Mouse (Mus musculus) megakaryocyte, embryonic 14.5 days (primary cell): ENCODE measurements around the gene Cers5. TPM values are rescaled to one million over a fixed set of nuclear protein-coding genes. Genes with fewer than 3 reads are reported as not detected.
"Not testable (repeated sequence)": the region's sequence is repeated elsewhere in the genome, so short reads cannot be mapped to it uniquely, and the experiment has no call there.

Experiments used
- H3K27me3 ChIP-seq: replicated peaks from 2 replicates; pipeline ENCODE3; 2012; ENCODE audit warnings: inconsistent platforms
- H3K36me3 ChIP-seq: replicated peaks from 2 replicates; pipeline ENCODE3; 2012; ENCODE audit warnings: low read length, inconsistent platforms, mixed read lengths
- H3K4me1 ChIP-seq: 2 replicates; pipeline ENCODE4 v1.6.1; 2012; ENCODE audit warnings: inconsistent platforms
- H3K4me3 ChIP-seq: replicated peaks from 2 replicates; pipeline ENCODE3; 2012; ENCODE audit warnings: moderate library complexity, mild to moderate bottlenecking, inconsistent platforms
- H3K9me3 ChIP-seq: 2 replicates; pipeline ENCODE4 v1.6.1; 2012; ENCODE audit warnings: inconsistent platforms
- FLI1 ChIP-seq: IDR thresholded peaks from 2 replicates; pipeline ENCODE4 v1.6.1; 2012; ENCODE audit warnings: low read length, inconsistent platforms, mixed read lengths
- GATA1 ChIP-seq: IDR thresholded peaks from 3 replicates; pipeline ENCODE4 v1.6.1; 2012; ENCODE audit warnings: mixed read lengths, low read length, inconsistent platforms, borderline replicate concordance
- polyA plus RNA-seq: library from polyadenylated mRNA; stranded (reverse); fragments of >175 nt; gene quantifications from 2 replicates; pipeline ENCODE4 v1.2.3, GENCODE M21; 2012; ENCODE audit warnings: low replicate concordance; ENCODE audit not compliant: insufficient read depth

Cers5 gene
- polyA plus RNA-seq, 1 experiment = 13.6 TPM

GRCm38 (mm10) chr15:99727525-99727924 lies 45.2 kb downstream of the Cers5 start:
- H3K4me1 ChIP-seq = peaks cover 36% of the 10 kb centered on the region
- no peak overlapping the region for H3K4me3 ChIP-seq
- H3K27me3 ChIP-seq = no peaks in the 10 kb centered on the region
- TF ChIP-seq FLI1 = no peak
- TF ChIP-seq GATA1 = no peak
- H3K9me3 ChIP-seq = no peaks in the 10 kb centered on the region
- peaks cover 43% of the 10 kb centered on the region for H3K36me3 ChIP-seq

- H3K4me3 ChIP-seq, H3K27me3 ChIP-seq, H3K9me3 ChIP-seq: not testable (repeated sequence)
- Histone ChIP-seq H3K4me1 (peaks cover 41% of the 10 kb centered on the region), H3K36me3 (peaks cover 38% of the 10 kb centered on the region)
These were observed 45.6 kb downstream of the Cers5 start for GRCm38 (mm10) chr15:99727039-99727438.

- H3K36me3 ChIP-seq = peaks cover 33% of the 10 kb centered on the region
- no peak for TF ChIP-seq GATA1
- TF ChIP-seq FLI1 = no peak
- H3K27me3 ChIP-seq = no peaks in the 10 kb centered on the region
- H3K4me1 ChIP-seq = peaks cover 44% of the 10 kb centered on the region
- peak overlapping the region; percentile 99 for H3K4me3 ChIP-seq
- H3K9me3 ChIP-seq = no peaks in the 10 kb centered on the region
These were observed 46.1 kb downstream of the Cers5 start for GRCm38 (mm10) chr15:99726549-99726948.

DNA sequence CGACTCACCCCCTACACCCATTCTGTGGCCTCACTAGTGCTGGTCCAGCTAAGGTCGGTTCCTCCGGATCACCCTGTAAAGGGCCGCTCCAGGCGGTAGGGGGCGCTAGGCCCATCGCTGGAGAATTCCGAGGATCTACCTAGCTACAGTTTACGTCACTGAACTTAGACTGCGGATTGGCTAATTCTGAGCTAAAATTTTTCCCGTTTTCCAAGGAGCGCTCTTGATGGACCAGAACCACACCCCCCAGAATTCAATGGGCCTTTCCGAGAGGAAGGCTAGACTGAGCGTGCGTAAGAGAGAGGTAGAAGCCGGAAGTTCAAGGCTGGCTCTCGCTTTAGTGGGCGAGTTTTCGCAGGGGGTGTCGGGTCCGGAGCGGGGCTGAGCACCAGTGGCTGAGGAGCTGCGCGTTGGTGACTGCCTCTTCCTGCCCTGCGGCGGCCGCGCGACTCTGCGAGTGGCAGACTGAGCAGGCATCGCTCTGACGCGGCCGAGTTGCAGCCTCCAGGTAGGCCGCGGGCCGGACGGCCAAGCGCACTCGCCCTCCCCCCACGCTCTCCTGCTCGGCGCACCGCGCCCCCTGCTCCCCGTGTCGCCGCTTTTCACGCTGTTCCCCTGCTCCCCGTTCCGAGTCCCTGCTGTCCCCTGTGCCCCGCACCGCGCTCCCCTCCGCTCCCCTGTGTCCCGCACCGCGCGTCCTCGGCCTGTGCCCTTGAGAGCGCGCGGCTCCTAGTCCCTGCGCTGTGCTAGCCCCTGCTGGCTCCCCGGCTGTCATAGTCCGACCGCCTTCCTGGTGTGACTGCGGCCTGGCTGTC lies 47.1 kb downstream of the Cers5 start, which contains the start of gene Cox14:
Gene Cox14, plus strand, starts transcription at position 278 of the 815 bp plus-strand sequence.
- Histone ChIP-seq H3K36me3 (peaks cover 29% of the 10 kb centered on the region), H3K27me3 (peaks cover 5% of the 10 kb centered on the region), H3K9me3 (no peaks in the 10 kb centered on the region), H3K4me3 (peak within 1 kb of the TSS; percentile 99), H3K4me1 (peaks cover 44% of the 10 kb centered on the region)
- no peak for TF ChIP-seq FLI1

- Histone ChIP-seq H3K27me3 (peaks cover 13% of the 10 kb centered on the region), H3K4me3 (peak overlapping the region; percentile 99), H3K4me1 (peaks cover 44% of the 10 kb centered on the region), H3K36me3 (peaks cover 20% of the 10 kb centered on the region), H3K9me3 (no peaks in the 10 kb centered on the region)
- no peak for TF ChIP-seq FLI1
- no peak for TF ChIP-seq GATA1
These were observed 48.2 kb downstream of the Cers5 start for GRCm38 (mm10) chr15:99724292-99725021.

- peaks cover 44% of the 10 kb centered on the region for H3K4me1 ChIP-seq
- no peak for TF ChIP-seq FLI1
- no peak for TF ChIP-seq GATA1
- H3K27me3 ChIP-seq = peaks cover 16% of the 10 kb centered on the region
- H3K4me3 ChIP-seq = peak overlapping the region; percentile 99
- H3K36me3 ChIP-seq = peaks cover 14% of the 10 kb centered on the region
- no peaks in the 10 kb centered on the region for H3K9me3 ChIP-seq
These were observed 49.0 kb downstream of the Cers5 start for GRCm38 (mm10) chr15:99723515-99724291.

- no peaks in the 10 kb centered on the region for H3K9me3 ChIP-seq
- peaks cover 45% of the 10 kb centered on the region for H3K4me1 ChIP-seq
- H3K4me3 ChIP-seq = no peak overlapping the region
- H3K27me3 ChIP-seq = peaks cover 22% of the 10 kb centered on the region
- TF ChIP-seq GATA1 = no peak
- TF ChIP-seq FLI1 = no peak
- peaks cover 8% of the 10 kb centered on the region for H3K36me3 ChIP-seq
These were observed 49.6 kb downstream of the Cers5 start for GRCm38 (mm10) chr15:99723120-99723514.

- Histone ChIP-seq H3K4me1 (peaks cover 50% of the 10 kb centered on the region), H3K4me3 (no peak overlapping the region), H3K36me3 (no peaks in the 10 kb centered on the region), H3K9me3 (no peaks in the 10 kb centered on the region), H3K27me3 (peaks cover 31% of the 10 kb centered on the region)
- TF ChIP-seq FLI1 = no peak
- no peak for TF ChIP-seq GATA1
These were observed 50.6 kb downstream of the Cers5 start for GRCm38 (mm10) chr15:99721921-99722743.

DNA sequence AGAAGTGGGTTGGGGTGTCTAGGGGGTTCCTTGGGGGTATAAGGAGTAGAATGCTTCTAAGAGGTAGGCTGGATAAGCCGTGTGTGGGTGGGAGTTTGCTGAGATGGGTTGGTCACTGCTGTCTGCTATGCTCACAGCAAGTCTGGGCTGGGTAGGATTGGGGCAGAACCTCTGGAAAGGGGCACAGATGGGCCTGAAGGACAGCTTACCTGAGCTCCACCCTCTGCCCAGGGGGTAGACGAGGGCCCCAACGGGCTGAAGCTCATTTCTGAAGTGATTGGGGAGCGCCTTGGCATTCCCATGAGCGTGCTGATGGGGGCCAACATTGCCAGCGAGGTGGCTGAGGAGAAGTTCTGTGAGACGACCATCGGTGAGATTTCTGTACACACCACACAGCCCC lies 52.8 kb downstream of the Cers5 start:
- H3K27me3 ChIP-seq = peaks cover 34% of the 10 kb centered on the region
- no peak for TF ChIP-seq FLI1
- no peak for TF ChIP-seq GATA1
- peaks cover 59% of the 10 kb centered on the region for H3K4me1 ChIP-seq
- H3K9me3 ChIP-seq = no peaks in the 10 kb centered on the region
- H3K36me3 ChIP-seq = no peaks in the 10 kb centered on the region
- no peak overlapping the region for H3K4me3 ChIP-seq
